Mouse (Mus musculus) heart, embryonic 15.5 days (tissue): ENCODE measurements around the gene Kcne3. TPM values are rescaled to one million over a fixed set of nuclear protein-coding genes. Genes with fewer than 3 reads are reported as not detected.

ENCODE experiments used
- ATAC-seq: fragments of 200-750 bp; cut with Nextera tagmentation; replicated peaks from 2 replicates; pipeline ENCODE4 v1.8.0; 2017; ENCODE audit warnings: low read depth, moderate TSS enrichment; ENCODE audit not compliant: insufficient number of reproducible peaks, insufficient read depth, low FRiP score
- H3K27ac ChIP-seq: fragments of 300-500 bp; sonication (generic); 2 replicates; pipeline ENCODE4 v1.5.1; 2015; ENCODE audit warnings: mild to moderate bottlenecking, inconsistent platforms
- H3K27me3 ChIP-seq: fragments of 300-500 bp; sonication (generic); 2 replicates; pipeline ENCODE4 v1.6.1; 2015; ENCODE audit warnings: inconsistent platforms
- H3K36me3 ChIP-seq: fragments of 300-500 bp; sonication (generic); 2 replicates; pipeline ENCODE4 v1.6.1; 2015; ENCODE audit warnings: mild to moderate bottlenecking, inconsistent platforms
- H3K4me1 ChIP-seq: fragments of 300-500 bp; sonication (generic); replicated peaks from 2 replicates; pipeline ENCODE4 v1.6.1; 2015; ENCODE audit warnings: inconsistent platforms
- H3K4me2 ChIP-seq: fragments of 300-500 bp; sonication (generic); 2 replicates; pipeline ENCODE4 v1.6.1; 2015; ENCODE audit warnings: inconsistent platforms, mild to moderate bottlenecking, moderate library complexity
- H3K4me3 ChIP-seq: fragments of 300-500 bp; sonication (generic); 2 replicates; pipeline ENCODE4 v1.5.1; 2015; ENCODE audit warnings: mild to moderate bottlenecking, inconsistent platforms
- H3K9ac ChIP-seq: fragments of 300-500 bp; sonication (generic); 2 replicates; pipeline ENCODE4 v1.6.1; 2015; ENCODE audit warnings: mild to moderate bottlenecking, inconsistent platforms
- H3K9me3 ChIP-seq: fragments of 300-500 bp; sonication (generic); replicated peaks from 2 replicates; pipeline ENCODE4 v1.6.1; 2016; ENCODE audit warnings: inconsistent platforms
- WGBS: fragments of 180-500 bp; shearing (Covaris S2); methylation state at CpG from one replicate; pipeline ENCODE4 v1.1.7; 2015; ENCODE audit warnings: mixed read lengths; 5-methylcytosine and 5-hydroxymethylcytosine counted together
- polyA plus RNA-seq: library from polyadenylated mRNA; unstranded; fragments of >200 nt; fragmentation: Nextera tagmentation; extraction: Ambion mirVana; gene quantifications from 2 replicates; pipeline ENCODE4 v1.2.1, GENCODE M21; 2015

Kcne3 gene
- 6.7 and 7.4 TPM in 2 replicates for polyA plus RNA-seq

DNA sequence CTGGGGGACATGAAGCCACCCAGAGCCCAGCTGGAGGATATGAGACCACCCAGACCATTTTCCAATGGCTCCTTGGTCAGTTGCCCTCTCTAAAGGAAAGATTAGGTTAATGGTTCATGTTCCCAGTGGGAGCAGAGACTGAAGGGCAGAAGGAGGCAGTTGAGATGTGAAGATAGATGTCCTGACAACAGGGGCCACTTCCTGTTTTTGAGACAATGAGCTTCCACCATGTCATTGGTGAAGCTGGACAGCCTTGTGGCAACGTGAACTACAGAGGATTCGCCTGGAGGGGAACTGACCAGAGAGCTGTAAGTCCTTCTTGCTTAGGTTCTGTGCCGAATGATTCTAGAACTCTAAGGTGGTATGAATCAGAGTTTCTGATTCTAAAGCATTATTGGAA lies at the start of gene Kcne3:
Gene Kcne3 (plus strand): TSS at position 234 of the 400 bp plus-strand sequence.
- H3K36me3 ChIP-seq: no peaks in the 10 kb centered on the region
- H3K9me3 ChIP-seq: no peaks in the 10 kb centered on the region
- H3K27ac ChIP-seq: no peak within 1 kb of the TSS
- no peak within 1 kb of the TSS for H3K4me2 ChIP-seq
- peaks cover 15% of the 10 kb centered on the region for H3K4me1 ChIP-seq
- ATAC-seq: no peak
- no peak within 1 kb of the TSS for H3K4me3 ChIP-seq
- no peak within 1 kb of the TSS for H3K9ac ChIP-seq
- H3K27me3 ChIP-seq: peaks cover 40% of the 10 kb centered on the region
- 67% methylated on average over 3 of the region's 3 CpGs for WGBS

DNA sequence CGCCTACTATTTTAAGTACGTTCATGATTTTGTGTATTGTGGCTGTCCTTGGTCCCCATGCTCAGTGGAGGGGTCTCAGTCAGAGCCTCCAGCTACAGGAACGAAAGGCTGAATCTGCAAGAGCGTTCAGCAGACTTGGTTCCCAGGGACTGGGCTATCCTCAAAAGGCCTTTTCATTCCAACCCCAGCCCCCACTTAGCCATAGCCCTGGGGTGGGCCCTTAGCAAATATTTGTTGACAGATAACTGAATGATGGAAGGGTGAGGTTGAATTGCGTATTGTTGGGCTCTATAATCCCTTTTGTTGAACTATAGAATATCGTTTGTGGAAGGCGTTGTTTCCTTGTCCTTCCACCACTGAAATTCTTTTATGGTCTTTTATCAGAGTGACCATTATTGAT lies 49.8 kb upstream of the Kcne3 start:
- no peak overlapping the region for H3K4me2 ChIP-seq
- no peak overlapping the region for H3K9ac ChIP-seq
- 78% methylated on average over 7 of the region's 7 CpGs for WGBS
- H3K4me1 ChIP-seq: no peaks in the 10 kb centered on the region
- H3K27ac ChIP-seq: no peak overlapping the region
- H3K27me3 ChIP-seq: no peaks in the 10 kb centered on the region
- ATAC-seq: no peak
- no peak overlapping the region for H3K4me3 ChIP-seq
- no peaks in the 10 kb centered on the region for H3K9me3 ChIP-seq
- H3K36me3 ChIP-seq: no peaks in the 10 kb centered on the region

DNA sequence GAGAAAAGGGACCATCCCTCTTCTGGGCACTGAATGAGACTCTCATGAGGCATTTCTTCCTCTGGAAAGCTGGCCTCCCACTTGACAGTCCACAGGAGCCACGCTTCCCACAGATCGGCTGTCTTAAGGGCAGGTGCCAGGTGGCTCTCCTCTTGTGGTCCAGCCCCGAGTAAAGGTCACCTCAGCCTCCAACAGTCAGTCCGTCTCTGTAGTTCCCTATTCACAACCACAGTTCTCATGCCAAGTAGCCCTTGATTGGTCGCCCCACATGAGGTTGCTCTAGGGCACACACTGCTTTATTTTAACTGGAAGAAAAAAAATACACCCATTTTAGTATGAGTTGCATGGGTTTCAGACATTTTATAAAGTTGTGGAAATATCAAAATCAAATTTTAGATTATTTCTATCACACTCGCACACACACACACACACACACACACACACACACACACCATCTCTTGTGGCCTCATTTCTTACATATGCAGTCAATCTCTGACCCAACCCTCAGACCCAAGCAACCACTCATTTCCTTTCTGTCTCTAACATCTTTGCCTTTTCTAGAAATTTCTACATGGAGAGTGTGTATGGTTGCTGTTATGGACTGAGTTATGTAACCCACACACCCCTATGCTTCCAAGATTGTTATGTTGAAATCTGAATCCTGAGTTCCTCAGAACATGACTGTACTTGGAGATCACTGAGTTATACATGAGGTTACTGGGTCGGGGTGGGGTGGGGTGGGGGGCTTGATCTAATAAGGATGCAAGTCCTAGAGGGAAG lies 47.9 kb upstream of the Kcne3 start:
- Histone ChIP-seq H3K4me3 (no peak overlapping the region), H3K36me3 (no peaks in the 10 kb centered on the region), H3K4me2 (no peak overlapping the region), H3K9ac (no peak overlapping the region), H3K27me3 (no peaks in the 10 kb centered on the region), H3K4me1 (no peaks in the 10 kb centered on the region), H3K9me3 (no peaks in the 10 kb centered on the region), H3K27ac (no peak overlapping the region)
- no peak for ATAC-seq
- 71% methylated on average over 7 of the region's 7 CpGs for WGBS

DNA sequence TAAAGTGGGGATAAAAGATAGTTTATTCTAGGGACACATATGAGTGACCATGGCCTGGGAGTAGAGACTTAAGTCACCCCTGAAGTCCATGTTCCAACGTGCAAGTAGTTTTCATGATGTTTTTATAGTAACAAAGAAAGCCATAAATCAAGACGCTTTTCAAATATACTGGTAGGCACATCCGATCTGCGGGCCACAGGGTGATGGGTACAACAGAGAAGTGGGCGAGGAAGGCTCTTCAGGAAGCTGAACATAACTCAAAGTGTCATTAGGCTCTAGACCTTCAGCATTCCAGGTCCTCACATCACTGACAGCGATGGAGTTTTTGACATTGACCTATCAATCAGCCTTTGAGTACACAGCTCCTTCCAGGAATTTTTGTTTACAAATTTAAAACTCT lies 45.7 kb upstream of the Kcne3 start:
- Histone ChIP-seq H3K27me3 (no peaks in the 10 kb centered on the region), H3K4me1 (no peaks in the 10 kb centered on the region), H3K4me3 (no peak overlapping the region), H3K9ac (no peak overlapping the region), H3K4me2 (no peak overlapping the region), H3K27ac (no peak overlapping the region), H3K36me3 (no peaks in the 10 kb centered on the region), H3K9me3 (no peaks in the 10 kb centered on the region)
- no peak for ATAC-seq
- WGBS: 62% methylated on average over 6 of the region's 6 CpGs

DNA sequence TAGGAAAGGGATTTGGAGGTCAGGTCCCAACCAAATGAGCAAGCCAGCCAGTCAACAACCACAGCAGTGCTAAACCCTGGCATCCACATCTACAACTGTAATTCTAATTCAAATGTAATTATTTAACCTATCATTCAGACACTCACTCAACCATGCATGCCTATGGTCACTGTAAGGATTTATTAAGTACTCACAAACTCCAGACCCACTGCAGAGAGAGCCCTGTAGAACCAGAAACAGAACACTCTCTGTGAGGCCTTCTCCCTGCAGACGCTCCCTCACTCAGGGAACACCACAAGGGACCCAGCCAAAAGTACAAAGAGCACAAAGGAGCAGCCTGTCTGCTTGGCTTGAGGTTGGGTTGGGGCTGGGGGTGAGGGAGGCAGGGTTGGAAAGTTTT lies 43.9 kb upstream of the Kcne3 start:
- H3K27me3 ChIP-seq: no peaks in the 10 kb centered on the region

DNA sequence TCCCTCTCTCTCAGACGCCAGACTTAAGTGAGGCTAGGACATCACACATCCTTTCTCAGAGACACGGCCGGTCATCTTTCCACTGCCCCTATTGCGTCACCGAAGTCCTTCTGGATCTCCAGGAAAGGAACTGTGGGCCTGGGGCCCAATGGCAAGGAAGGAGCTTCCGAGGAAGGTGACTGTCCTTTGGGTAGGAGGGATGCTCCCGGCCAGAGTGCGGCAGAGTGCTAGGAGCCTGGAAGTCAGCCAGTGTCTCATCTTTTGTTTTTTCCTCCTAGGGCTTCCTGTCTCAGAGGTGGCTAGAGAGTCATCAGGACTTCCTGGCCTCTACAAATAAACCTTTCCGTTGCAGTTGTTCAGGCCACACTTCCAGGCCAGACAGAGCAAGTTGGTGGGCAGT lies 39.3 kb upstream of the Kcne3 start:
- WGBS: 61% methylated on average over 9 of the region's 9 CpGs
- H3K27me3 ChIP-seq: no peaks in the 10 kb centered on the region
- no peaks in the 10 kb centered on the region for H3K4me1 ChIP-seq
- no peak overlapping the region for H3K9ac ChIP-seq
- no peaks in the 10 kb centered on the region for H3K9me3 ChIP-seq
- no peak overlapping the region for H3K4me3 ChIP-seq
- no peaks in the 10 kb centered on the region for H3K36me3 ChIP-seq
- no peak overlapping the region for H3K4me2 ChIP-seq
- H3K27ac ChIP-seq: no peak overlapping the region
- ATAC-seq: no peak

More for the DNA sequence above, 43.9 kb upstream of the Kcne3 start:
- Histone ChIP-seq H3K36me3 (no peaks in the 10 kb centered on the region), H3K9ac (no peak overlapping the region), H3K4me2 (no peak overlapping the region), H3K27ac (no peak overlapping the region), H3K9me3 (no peaks in the 10 kb centered on the region), H3K4me1 (no peaks in the 10 kb centered on the region), H3K4me3 (no peak overlapping the region)
- WGBS: 80% methylated on average over 1 of the region's 1 CpGs
- ATAC-seq: no peak

DNA sequence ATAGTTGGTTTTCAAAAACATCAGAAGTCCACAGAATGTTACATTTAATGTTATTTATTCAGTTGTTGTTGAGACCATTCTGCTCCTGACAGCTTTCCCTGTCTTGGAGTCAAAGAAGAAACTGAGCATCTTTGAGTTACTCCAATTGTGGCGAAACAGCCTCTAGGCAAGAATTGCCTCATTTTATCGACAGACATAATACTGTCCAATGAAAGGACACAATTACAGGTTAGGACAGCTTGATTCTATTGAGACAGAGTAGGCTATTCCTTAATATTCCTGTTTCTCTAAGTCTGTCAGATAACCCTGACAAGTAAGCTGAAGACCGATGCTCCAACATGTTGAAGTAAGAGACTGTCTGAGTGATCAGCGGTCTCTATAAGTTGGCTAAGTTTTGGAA lies 38.2 kb upstream of the Kcne3 start:
- H3K4me1 ChIP-seq: no peaks in the 10 kb centered on the region
- H3K4me2 ChIP-seq: no peak overlapping the region
- no peaks in the 10 kb centered on the region for H3K27me3 ChIP-seq
- no peak overlapping the region for H3K27ac ChIP-seq
- H3K36me3 ChIP-seq: no peaks in the 10 kb centered on the region
- H3K9ac ChIP-seq: no peak overlapping the region
- ATAC-seq: no peak
- H3K4me3 ChIP-seq: no peak overlapping the region
- 91% methylated on average over 4 of the region's 4 CpGs for WGBS
- no peaks in the 10 kb centered on the region for H3K9me3 ChIP-seq

DNA sequence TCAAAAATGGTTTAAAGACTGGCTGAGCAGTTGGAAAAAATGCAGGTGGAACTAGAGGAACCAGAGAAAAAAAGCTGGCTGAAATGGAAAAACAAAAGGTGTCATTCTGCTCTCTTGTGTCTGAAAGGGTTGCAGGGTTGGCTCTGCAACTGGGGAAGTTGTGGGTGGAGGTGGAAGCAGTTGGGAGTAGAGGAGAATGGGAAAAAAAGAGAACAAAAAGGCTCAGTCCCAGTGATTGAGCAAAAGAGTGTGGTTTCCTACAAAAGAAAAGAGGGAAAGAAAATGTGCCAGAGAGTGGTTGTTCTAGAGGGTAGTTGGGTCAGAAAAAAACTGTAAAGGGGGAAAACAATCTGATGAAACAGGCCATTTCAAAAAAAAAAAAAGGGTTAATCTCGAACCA lies 35.7 kb upstream of the Kcne3 start:
- Histone ChIP-seq H3K4me1 (no peaks in the 10 kb centered on the region), H3K9me3 (no peaks in the 10 kb centered on the region), H3K27ac (no peak overlapping the region), H3K36me3 (no peaks in the 10 kb centered on the region), H3K9ac (no peak overlapping the region), H3K4me2 (no peak overlapping the region), H3K27me3 (no peaks in the 10 kb centered on the region), H3K4me3 (no peak overlapping the region)
- no peak for ATAC-seq
- WGBS: 67% methylated on average over 1 of the region's 1 CpGs

DNA sequence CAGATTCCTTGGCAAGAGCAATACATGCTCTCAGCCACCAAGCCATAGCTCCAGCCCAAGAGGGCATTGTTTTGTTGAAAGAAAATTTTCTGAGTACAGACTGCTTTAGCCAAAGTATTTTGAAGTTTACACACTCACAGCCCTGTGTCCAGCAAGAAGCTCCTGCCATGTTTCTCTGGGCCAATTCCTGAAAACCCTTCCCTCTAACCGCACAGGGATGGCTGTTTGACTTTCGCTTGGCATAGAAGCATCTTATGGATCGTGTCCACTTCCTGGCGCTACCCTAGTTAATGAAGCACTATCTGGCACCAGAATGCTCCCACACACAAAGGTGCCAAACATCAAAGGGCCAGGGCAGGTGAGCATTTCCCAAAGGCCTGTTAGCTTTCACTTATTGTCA lies 27.7 kb upstream of the Kcne3 start:
- no peaks in the 10 kb centered on the region for H3K36me3 ChIP-seq
- no peak overlapping the region for H3K4me3 ChIP-seq
- 88% methylated on average over 4 of the region's 4 CpGs for WGBS
- no peaks in the 10 kb centered on the region for H3K27me3 ChIP-seq
- no peak overlapping the region for H3K9ac ChIP-seq
- no peak overlapping the region for H3K27ac ChIP-seq
- no peaks in the 10 kb centered on the region for H3K9me3 ChIP-seq
- H3K4me2 ChIP-seq: no peak overlapping the region
- no peak for ATAC-seq
- H3K4me1 ChIP-seq: no peaks in the 10 kb centered on the region

DNA sequence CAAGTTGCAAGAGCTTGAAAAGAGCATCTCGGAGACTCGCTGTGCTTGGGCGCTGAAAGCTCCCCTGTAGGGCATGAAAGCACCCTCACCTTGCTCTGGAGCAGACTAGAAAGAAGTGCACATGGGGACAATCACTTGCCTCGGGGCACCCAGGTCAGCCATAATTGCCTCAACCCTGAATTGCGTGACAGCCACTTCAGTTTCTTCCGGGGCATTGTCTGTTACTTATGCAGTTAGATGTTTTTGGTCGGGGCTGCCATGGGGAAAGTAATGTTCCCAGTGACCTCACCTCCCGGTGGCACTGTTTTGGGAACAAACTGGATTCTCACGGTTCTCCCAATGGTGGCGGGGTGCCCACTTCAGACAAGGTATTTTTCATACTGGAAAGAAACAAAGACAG lies 26.2 kb upstream of the Kcne3 start:
- no peak overlapping the region for H3K27ac ChIP-seq
- no peaks in the 10 kb centered on the region for H3K4me1 ChIP-seq
- no peaks in the 10 kb centered on the region for H3K9me3 ChIP-seq
- no peak overlapping the region for H3K4me3 ChIP-seq
- no peaks in the 10 kb centered on the region for H3K27me3 ChIP-seq
- no peak for ATAC-seq
- H3K4me2 ChIP-seq: no peak overlapping the region
- 57% methylated on average over 10 of the region's 10 CpGs for WGBS
- H3K36me3 ChIP-seq: no peaks in the 10 kb centered on the region
- no peak overlapping the region for H3K9ac ChIP-seq

DNA sequence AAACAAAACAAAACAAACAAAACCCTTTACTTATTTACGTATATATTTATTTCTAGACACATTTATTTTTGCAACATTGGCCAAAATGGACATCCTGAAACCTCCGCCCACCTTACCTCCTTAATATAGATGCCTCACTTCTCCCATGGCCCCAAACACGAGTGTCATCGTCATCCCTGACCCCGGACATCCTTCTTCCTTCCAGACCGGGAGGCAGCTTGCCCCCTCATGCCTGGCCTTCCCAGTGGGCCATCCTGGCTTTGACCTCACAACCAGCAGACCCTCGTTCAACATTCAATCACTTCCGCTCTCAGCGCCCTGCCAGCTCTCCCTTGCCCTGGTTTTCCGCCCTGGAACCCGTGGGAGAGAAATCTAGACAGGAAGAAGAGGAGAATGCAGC lies 25.7 kb upstream of the Kcne3 start:
- H3K9ac ChIP-seq: no peak overlapping the region
- no peaks in the 10 kb centered on the region for H3K27me3 ChIP-seq
- H3K36me3 ChIP-seq: no peaks in the 10 kb centered on the region
- H3K27ac ChIP-seq: no peak overlapping the region
- 79% methylated on average over 11 of the region's 11 CpGs for WGBS
- H3K4me3 ChIP-seq: no peak overlapping the region
- no peaks in the 10 kb centered on the region for H3K4me1 ChIP-seq
- H3K4me2 ChIP-seq: no peak overlapping the region
- no peak for ATAC-seq
- no peaks in the 10 kb centered on the region for H3K9me3 ChIP-seq

DNA sequence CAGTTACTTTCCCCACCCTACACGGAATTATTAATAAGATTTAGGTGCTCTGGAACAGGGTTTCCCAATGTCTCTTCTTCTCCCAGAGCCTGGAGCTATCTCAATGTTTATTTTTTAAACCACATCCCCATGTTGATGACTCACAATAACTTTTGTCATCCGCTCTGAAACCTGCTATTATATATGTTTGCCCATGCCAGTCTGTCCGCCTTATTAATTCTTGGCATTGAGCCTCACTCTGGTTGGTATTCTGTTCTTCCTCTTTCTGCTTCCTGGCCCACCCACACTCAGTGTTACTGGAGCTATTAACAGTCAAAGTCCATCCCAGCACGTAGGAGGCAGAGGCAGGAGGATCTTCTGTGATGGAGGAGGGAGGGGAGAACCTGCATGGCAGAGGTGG lies 18.6 kb upstream of the Kcne3 start:
- H3K36me3 ChIP-seq: no peaks in the 10 kb centered on the region
- no peak for ATAC-seq
- H3K4me1 ChIP-seq: peaks cover 5% of the 10 kb centered on the region; the same call in 1 of the 2 replicates
- H3K27ac ChIP-seq: no peak overlapping the region
- no peak overlapping the region for H3K4me3 ChIP-seq
- no peaks in the 10 kb centered on the region for H3K27me3 ChIP-seq
- H3K9ac ChIP-seq: no peak overlapping the region
- H3K9me3 ChIP-seq: no peaks in the 10 kb centered on the region
- 66% methylated on average over 4 of the region's 4 CpGs for WGBS
- no peak overlapping the region for H3K4me2 ChIP-seq
